Mouse (Mus musculus) CH12.LX (cell line): ENCODE results near the gene Fastk.

ENCODE experiments used
- BHLHE40 ChIP-seq: IDR thresholded peaks from 2 replicates; pipeline ENCODE4 v1.6.1; 2011; ENCODE audit warnings: mild to moderate bottlenecking, low read depth, low read length, improper control_type of control experiment
- CHD1 ChIP-seq: IDR thresholded peaks from 2 replicates; pipeline ENCODE4 v1.6.1; 2012; ENCODE audit warnings: low read depth, low read length, improper control_type of control experiment, inconsistent platforms
- CHD2 ChIP-seq: IDR thresholded peaks from 2 replicates; pipeline ENCODE4 v1.6.1; 2011; ENCODE audit warnings: low read length, improper control_type of control experiment
- CTCF ChIP-seq, 2 experiments: IDR thresholded peaks in 1 of 2; conservative IDR thresholded peaks in 1 of 2; 2 replicates each; pipeline ENCODE4 v1.5.1; 2011 to 2012; ENCODE audit warnings: low read depth in 2 of 2, low read length in 2 of 2, improper control_type of control experiment in 1 of 2, inconsistent platforms in 1 of 2, mild to moderate bottlenecking in 1 of 2, moderate library complexity in 1 of 2
- EP300 ChIP-seq: IDR thresholded peaks from 2 replicates; pipeline ENCODE4 v1.6.1; 2011; ENCODE audit warnings: low read length, improper control_type of control experiment
- ETS1 ChIP-seq: conservative IDR thresholded peaks from 2 replicates; pipeline ENCODE4 v1.6.1; 2012; ENCODE audit warnings: low read depth, mild to moderate bottlenecking, inconsistent platforms, low read length, improper control_type of control experiment, moderate library complexity
- MAX ChIP-seq: IDR thresholded peaks from 2 replicates; pipeline ENCODE4 v1.6.1; 2011; ENCODE audit warnings: low read length, improper control_type of control experiment
- MEF2A ChIP-seq: IDR thresholded peaks from 2 replicates; pipeline ENCODE4 v1.6.1; 2014; ENCODE audit warnings: low read depth, mild to moderate bottlenecking, inconsistent platforms, low read length, improper control_type of control experiment, borderline replicate concordance
- POLR2A ChIP-seq: IDR thresholded peaks from 2 replicates; pipeline ENCODE4 v1.6.1; 2011; ENCODE audit warnings: low read depth, mild to moderate bottlenecking, improper control_type of control experiment, low read length
- RCOR1 ChIP-seq: conservative IDR thresholded peaks from 2 replicates; pipeline ENCODE4 v1.6.1; 2012; ENCODE audit warnings: low read depth, mild to moderate bottlenecking, inconsistent platforms, low read length, improper control_type of control experiment
- SMC3 ChIP-seq: IDR thresholded peaks from 2 replicates; pipeline ENCODE4 v1.6.1; 2011; ENCODE audit warnings: low read depth, low read length, improper control_type of control experiment
- USF1 ChIP-seq: IDR thresholded peaks from 2 replicates; pipeline ENCODE4 v1.6.1; 2014; ENCODE audit warnings: low read depth, mild to moderate bottlenecking, inconsistent platforms, low read length, improper control_type of control experiment
- ZKSCAN1 ChIP-seq: IDR thresholded peaks from 2 replicates; pipeline ENCODE4 v1.6.1; 2012; ENCODE audit warnings: low read depth, inconsistent platforms, low read length, improper control_type of control experiment, borderline replicate concordance

GRCm38 (mm10) chr5:24426037-24426432 is 19.1 kb downstream of the Fastk start:
- TF ChIP-seq POLR2A, result no peak
- TF ChIP-seq USF1, result no peak
- no peak for TF ChIP-seq CHD1
- no peak for TF ChIP-seq ETS1
- TF ChIP-seq SMC3, result no peak
- no peak for TF ChIP-seq CTCF (conservative IDR thresholded peaks at IDR 0.05 in 1 of 2, IDR thresholded peaks at IDR 0.05 in 1 of 2; ENCODE audit: low read depth in 2 of 2, low read length in 2 of 2)
- no peak for TF ChIP-seq MEF2A
- TF ChIP-seq ZKSCAN1, result no peak
- TF ChIP-seq MAX, result no peak
- TF ChIP-seq EP300, result no peak
- TF ChIP-seq CHD2, result no peak
- TF ChIP-seq RCOR1, result no peak
- no peak for TF ChIP-seq BHLHE40
